Mouse (Mus musculus) retina, postnatal 7 days (tissue): ENCODE measurements around the gene Arfgef2.

ENCODE experiments used
- DNase-seq: peaks from one replicate; pipeline ENCODE4 v3.0.0-alpha.2; 2012; ENCODE audit warnings: low read depth, low spot score

Arfgef2 gene

GRCm38 (mm10) chr2:166806173-166806705 is 851 bp downstream of the Arfgef2 start:
- no peak for DNase-seq

- no peak for DNase-seq
These were observed 1.4 kb downstream of the Arfgef2 start for GRCm38 (mm10) chr2:166806813-166807212.

DNA sequence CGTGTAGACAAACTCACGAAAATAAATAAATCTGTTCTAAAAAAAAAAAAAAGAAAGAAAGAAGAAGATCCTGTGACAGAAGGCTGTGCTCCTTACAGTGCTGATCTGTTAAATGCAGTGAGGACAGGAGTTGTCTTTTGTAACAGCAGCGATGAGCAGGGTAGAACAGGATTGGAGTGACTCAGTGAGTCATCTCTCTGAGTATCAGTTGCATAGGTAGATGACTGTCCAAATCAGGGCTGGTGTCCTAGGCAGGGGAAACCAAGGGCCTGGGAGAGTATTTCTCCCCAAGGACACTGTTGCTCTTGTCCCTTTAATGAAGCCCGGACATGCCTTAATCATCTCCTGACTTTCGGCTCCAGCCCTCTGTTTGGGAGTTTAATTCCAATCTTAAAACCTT is 4.1 kb downstream of the Arfgef2 start:
- DNase-seq, result no peak

DNA sequence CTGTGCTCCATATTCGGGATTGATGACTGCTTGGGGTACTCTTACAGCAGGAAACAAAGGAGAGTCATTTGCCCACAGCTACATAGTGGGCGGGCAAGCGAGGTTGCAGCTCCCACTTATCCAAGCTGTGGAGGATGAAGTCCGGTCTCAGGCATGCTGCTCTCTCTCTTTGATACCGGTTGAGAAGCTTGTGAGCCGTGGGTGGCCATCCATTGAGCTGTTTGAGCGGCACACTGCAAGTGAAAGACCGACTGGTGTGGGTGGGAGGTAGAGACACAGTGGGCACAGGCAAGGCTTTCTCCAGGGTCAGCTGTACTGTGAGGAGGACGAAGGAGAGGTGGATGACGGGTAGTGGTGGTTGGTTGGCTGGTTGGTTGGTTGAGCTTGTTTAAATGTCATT is 5.4 kb downstream of the Arfgef2 start:
- no peak for DNase-seq

DNA sequence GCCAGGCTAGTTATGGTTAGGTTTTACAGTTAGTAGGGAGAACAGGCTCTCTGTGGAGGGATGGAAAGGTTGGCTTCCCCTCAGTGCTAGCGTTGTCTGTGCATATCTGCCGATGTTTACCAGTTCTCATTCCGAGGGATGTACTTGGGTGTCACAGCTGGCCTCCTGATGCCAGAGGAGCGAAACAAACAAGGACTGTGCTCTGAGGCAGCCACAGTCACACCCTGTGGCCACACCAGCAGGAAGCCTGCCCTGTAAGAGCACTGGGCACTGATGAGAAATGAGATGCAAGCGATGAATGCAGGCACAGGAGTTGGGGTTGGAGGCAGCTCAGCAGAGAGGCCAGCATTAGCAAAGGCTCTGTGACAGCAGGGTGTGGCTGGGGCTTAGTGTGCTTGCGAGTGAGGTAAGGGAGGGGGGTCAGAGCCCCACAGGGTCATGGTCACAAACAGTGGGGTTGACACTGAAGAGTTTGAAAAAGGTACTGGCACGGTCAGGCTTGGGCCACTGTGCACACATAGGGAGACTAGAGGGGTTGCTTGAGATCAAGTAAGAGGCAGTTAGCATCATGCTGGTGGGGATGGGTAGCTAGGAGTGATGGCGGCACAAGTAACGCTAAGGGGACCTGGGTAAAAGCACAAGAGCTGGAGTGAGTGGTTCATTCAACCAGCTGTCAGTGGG is 13.2 kb downstream of the Arfgef2 start:
- no peak for DNase-seq

DNA sequence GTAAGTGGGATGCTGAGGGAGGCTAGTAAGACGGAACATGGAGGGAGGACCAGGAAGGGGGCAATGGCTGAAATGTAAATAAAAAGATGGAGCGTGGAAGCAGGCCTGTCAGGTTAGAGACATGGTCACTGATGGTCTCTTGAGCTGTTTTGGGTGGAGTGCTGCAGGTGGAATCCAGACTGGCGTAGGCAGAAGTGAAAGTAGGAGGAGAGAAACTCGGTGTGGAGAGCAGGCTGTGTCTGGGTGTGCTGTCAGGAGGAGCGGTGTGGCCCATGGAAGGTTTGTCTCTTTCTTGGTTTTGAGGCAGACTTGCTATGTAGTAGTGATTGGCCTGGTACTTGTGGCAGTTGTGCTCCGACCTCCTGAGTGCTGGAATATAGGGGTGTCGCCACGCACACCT is 14.5 kb downstream of the Arfgef2 start:
- no peak for DNase-seq

GRCm38 (mm10) chr2:166820844-166821243 is 15.5 kb downstream of the Arfgef2 start:
- DNase-seq, result no peak

DNA sequence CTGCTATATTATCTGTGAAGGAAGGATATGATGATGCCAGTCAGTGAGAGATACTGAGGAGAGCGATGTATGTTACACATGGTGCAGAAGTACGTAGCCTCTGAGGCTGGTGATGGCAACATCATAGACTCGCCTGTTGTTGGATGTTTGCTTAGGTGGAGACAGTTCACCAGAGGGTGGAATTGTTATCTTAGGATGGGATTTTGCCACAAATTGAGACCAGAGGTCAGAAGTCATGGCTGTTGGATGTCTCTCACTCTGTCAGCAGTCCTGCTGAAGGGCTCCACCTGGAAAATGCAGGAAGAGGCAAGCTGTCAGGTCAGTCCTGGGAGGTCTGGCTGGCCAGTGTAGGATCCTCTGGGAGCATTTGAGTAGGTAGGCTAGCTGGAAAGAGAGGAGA is 16.0 kb downstream of the Arfgef2 start:
- DNase-seq, result no peak

DNA sequence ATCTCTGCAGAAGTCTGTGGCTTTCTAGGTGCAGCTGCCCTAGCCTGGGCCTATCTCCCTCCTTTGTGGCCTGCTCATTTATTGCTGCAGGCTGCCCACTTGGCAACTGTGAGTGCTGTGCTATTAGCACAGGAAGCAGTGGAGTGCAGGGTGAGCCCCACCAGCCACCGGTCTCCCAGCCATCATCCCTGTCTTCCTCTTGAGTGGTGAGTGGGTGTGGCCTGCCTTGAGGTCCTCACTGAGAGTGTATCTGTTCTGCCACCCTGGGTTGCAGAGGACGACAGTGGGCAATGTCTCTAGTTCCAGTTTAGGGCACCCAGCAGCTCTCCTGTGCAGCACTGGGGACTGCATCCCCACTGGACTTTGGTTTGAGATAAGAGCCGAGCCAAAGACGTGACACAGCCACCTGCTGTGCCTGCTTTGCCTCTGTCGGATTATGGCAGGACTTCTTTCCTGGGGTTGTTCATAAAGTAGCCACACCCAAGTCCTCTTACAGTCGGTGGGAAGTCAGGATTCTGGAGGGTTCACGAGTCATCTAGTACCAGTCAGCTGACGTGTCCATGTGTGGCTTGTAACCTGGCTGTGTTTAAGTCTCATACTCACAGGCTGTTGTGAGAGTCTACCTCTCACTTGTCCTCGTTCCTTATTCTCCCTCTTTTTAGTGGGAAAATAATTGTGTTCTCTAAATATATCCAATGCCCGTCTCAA is 16.9 kb downstream of the Arfgef2 start:
- no peak for DNase-seq

DNA sequence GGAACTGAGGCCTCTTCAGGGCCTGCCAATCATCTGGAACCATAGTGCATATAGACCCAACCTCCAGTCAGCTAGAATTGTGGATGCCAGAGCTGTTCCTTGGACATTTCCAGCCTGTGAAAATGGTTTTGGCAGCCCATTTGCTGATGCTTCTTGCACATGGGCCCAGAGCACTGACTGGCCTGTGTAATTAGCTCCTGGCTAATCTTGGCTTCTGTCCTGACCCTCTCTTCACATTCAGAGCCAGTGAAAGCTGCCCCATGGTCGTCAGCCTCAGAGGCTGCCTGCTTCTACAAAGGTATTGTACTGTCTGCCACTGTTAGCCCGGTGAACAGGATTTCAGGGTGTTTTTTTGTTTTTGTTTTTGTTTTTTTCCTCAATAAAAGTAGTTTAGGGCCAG is 17.5 kb downstream of the Arfgef2 start:
- DNase-seq, result no peak

DNA sequence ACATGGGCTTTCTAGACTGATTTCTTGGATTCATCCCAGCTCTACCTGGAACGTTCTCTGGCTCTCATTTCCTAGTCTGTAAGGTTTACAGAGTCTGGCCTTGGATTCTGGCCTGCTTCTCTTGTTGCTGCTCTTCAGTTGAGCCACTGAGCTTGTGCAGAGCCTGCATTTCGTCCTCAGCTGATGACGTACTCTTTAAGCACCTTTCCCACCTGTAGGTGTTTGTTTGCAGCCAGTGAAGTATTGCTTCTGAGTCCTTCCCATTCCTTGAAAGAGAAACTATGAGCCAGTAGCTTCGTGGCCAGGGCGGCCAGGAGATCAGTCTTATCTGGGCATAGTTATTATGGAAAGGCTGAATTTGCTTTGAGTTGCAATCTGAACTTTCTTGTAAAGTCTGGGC is 19.0 kb downstream of the Arfgef2 start:
- DNase-seq, result no peak

DNA sequence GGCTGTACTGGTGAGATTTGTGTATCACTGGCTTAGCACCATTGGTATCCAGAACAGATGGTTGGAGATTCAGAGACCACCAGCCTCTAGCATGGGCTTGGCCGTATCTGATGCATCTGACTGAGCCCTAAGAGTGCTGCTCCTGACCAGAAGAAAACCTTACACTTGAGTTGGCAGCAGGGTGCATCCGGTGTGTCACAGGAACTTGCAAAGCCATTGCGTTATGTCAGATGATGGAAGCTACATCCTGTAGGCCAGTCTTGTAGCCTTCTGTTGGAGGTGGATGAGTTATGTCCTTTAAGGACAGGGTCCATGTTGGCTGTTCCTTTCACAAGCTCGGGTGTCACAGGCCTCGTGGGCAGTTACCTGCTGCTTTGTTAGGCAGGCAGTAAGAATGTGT is 19.6 kb downstream of the Arfgef2 start:
- DNase-seq, result no peak

DNA sequence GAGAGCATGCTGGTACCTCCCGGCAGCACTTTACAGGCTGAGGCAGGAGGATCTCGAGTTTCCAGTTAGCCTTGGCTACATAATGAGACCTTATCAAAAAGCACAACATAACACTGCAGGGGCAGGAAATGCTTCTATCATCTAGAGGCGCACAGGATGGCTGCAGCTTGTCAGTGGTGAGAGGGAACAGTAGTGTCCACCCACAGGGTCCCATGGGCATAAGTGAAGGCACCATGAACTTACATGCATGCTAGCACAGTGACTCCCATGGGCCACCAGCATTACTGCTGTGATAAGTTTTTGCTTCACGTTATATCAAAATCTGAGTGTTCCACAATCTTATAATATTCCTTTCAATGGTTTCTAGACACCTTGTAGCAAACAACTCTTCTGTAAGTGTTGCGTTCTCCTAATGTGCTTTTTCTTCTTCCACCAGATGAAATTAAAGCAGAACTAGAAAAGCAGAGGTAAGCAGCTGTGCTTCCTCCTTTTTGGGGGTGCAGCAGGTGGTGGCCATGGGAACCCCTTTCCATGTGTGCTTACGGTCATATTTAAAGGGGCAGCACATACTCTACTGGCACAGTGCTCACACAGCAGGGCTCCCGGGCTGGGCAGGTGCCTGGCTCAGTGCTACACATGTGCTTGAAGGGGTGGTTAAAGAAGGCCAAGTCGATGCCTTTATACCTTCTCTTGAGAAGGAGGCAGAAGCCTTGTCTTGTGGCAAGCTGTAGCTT is 21.3 kb downstream of the Arfgef2 start:
- DNase-seq, result no peak

- no peak for DNase-seq
These were observed 22.9 kb downstream of the Arfgef2 start for GRCm38 (mm10) chr2:166828306-166828705.

DNA sequence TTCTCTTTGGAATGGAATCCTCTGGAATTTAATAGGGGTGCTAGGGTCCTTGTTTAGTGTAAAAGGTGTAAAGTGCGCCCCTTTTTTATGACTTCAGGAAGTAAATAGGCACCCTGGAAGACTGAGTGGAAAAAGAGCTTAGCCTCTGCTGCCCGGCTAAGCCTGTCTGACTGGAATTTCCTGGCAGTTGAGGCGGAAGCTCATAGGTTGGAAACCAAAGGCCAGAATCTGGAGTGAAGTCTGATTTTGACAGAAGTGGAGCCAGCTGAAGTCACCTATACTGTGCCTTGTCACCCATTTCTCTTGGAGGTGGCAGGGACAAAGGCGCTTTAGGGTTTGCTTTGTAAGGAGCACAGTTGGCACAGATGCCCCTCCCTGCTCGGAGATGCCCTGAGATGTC is 25.0 kb downstream of the Arfgef2 start:
- DNase-seq, result no peak

DNA sequence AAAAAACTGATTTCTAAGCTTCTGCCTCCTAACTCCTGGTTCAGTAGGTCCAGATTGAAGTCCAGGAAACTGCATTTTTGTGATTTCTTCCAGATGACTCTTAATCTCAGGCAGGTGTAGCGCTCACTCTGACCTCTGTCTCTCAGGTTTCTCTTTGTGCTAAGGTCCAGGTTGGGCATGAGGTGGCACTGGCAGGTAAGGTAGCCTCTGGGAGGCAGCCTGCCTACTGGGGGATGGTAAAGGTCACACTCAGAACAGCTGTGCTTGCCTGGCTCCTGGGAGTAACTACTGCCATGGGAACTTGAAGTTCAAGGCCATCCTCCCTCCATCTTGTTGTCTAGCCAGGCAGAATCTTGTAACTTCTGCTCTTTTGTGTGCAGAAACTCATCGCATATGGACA is 28.7 kb downstream of the Arfgef2 start:
- DNase-seq, result no peak

DNA sequence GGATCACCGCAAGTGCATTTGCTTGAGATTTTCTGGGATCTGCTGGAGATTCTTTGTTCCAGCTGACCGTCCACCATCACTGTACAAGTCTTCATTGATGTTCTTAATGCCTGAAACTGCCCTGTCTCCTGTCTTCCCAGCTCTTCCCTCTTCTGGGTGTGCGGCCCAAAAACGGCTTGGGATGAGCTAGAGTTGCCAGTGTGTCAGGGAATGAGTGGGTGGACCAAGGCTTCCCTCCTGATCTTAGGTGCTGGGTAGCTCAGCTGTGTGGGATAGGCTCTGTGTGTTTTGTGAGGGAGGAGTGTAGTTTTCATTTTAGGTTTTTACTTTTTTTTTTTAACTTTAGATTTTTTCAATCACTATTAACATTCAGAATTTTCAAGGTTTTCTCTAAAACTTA is 29.4 kb downstream of the Arfgef2 start:
- no peak for DNase-seq

DNA sequence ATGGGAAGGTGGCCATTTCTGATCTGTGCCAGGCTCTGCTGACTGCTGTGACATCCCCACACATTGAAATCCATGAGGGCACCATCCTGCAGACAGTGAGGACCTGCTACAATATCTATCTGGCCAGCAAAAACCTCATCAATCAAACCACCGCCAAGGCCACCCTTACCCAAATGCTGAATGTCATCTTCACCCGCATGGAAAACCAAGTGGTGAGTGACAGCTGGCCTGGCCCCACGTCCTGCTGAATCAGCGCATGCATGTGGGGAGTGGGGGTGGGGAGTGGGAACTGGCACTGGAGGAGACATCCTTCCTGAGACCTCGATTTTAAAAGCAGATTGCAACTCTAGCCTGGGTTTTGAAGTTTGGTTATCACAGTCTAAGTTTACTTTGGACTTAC is 30.2 kb downstream of the Arfgef2 start:
- DNase-seq, result no peak

- no peak for DNase-seq
These were observed 36.4 kb downstream of the Arfgef2 start for GRCm38 (mm10) chr2:166841813-166842212.

DNA sequence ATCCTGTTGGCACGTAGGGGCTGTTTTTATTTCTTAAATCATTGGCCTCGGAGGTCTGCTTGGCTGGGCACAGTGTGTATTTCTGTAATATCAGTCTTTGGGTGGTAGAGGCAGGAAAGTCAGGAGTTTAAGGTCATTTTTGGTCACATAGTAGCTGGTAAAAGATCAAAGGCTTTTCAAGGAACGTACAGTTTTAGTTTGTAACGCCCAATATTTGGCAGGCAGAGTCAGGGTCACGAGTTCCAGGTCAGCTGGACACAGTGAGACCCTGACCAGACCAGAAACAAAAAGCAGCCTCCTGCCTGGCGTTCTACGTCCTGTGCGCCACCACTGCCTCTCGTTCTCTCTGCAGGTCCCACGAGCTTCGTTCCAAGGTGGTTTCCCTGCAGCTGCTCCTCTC is 45.3 kb downstream of the Arfgef2 start:
- DNase-seq, result no peak

DNA sequence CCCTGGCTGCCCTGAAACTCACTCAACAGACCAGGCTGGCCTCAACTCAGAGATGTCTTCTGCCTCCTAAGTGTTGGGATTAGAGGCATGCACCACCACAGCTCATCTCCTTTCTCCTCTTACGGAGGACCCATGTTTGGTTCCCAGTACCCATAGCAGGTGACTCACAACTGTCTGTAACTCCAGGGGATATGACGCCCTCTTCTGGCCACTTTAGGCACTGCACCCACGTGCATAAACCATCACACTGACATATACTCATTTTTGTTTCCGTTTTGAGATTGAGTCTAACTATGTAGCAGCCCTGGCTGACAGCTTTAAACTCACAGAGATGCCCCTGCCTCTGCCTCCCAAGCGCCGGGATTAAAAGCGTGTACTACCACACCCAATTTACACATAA is 46.9 kb downstream of the Arfgef2 start:
- no peak for DNase-seq

- DNase-seq, result no peak
These were observed 50.4 kb downstream of the Arfgef2 start for GRCm38 (mm10) chr2:166855771-166856170.

DNA sequence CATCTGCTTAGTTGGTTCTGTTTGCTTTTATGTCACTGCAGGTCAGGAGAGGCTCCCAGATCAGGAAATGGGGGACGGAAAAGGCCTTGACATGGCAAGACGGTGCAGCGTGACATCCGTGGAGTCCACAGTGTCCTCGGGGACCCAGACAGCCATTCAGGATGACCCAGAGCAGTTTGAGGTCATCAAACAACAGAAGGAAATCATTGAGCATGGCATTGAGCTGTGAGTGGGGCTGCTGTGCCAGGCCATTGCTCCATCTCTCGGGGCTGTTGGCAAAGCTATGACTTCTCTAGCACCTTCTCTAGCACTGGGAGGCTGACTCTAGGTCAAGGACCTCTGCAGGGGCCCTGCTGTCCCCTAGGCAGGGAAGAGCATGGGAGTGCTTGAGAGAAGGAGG is 51.0 kb downstream of the Arfgef2 start:
- DNase-seq, result no peak
